Mouse (Mus musculus) gastrocnemius, postnatal 25 days (tissue): ENCODE measurements around the gene Triobp. TPM values are rescaled to one million over a fixed set of nuclear protein-coding genes. Genes with fewer than 3 reads are reported as not detected.
A peak's percentile ranks its signal among the peaks of the same experiment; 100 is the strongest.

Experiments
- DNase-seq: peaks from one replicate; pipeline ENCODE4 v3.0.0; 2022
- total RNA-seq, 2 experiments: library from RNA; stranded (reverse); gene quantifications; 1 replicate in 1 of 2; 2 replicates in 1 of 2; pipeline ENCODE4 v1.2.3; 2021

Triobp gene
- total RNA-seq, 2 experiments from 2014 or later, result 35.3 to 42.2 TPM

DNA sequence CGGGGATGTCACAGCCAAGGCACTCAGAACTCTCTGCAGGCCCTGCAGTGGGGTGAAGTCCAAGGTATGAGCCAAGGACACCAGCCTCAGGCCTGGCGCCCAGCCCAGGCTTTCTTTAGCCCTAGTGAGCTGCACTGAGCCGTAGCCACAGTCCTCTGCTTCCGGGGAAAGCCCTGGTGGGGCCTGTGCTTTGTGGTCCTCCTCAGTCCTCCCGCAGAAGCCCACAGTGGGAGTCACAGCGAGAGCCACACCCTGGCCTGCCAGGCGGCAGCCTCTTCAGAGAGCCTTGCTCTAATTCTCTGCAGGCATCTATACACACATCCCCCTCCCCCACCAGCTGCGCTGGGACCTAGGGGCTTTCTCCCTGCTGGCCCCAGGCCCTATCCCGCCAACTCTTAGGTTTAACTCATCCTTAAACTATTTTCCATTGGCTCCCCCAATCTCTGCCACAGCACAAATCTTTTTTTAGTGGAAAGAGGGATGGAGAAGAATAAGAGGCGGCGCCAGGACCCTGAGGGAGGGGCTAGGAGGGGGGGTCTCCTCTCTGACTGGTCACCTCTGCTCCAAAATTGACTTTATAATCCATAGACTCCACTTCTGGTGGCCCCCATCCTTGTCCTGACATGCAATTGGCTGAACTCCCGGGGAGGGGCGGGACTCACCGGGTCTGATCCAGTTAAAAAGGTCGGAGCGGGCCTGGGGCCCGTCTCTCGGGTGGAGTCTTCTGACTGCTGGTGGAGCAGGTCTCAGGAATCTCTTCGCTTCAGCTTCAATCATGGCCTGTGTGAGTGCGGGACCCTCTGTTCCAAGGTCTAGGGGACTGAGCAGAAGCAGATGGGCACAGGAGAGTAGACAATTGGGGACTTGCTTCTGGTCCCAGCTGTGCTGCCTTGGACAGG is 21.3 kb upstream of the Triobp start, which contains the start of gene Lgals1:
Lgals1 (plus strand) TSS at position 705 of the 899 bp plus-strand sequence.
- DNase-seq, result peak; percentile 92

- DNase-seq, result peak; percentile 59
Observed at GRCm38 (mm10) chr15:78927021-78927787, 20.3 kb upstream of the Triobp start.

DNA sequence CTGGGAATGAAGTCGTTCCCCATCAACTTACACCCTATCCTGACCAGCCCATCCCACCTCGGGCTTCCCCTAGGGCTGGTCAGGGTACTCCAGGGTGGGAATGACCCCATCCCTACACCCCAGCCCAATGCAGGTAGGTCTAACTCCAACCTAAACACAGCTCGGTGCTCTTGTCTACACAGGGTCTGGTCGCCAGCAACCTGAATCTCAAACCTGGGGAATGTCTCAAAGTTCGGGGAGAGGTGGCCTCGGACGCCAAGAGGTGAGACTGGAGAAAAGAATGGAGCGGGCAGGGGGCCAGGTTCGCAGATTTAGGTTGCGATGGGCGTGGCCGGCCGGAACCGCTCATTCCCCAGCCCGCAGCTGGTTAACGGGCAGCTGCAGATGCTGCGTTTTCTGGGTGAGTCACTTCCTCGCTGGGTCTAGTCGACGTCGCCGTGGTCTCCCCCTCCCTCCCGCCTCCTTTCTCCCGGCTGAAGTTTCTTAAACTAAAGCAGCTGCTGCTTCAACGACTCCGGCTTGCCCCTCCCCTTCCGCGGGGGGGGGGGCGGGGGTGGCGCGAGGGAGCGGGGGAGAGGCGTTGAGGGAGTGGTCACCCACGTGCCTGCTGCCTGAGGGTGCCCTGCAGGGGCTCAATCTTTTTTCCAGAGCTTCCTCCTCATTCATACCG is 19.6 kb upstream of the Triobp start:
- peak; percentile 92 for DNase-seq

GRCm38 (mm10) chr15:78928539-78928938 is 19.0 kb upstream of the Triobp start:
- no peak for DNase-seq

- DNase-seq, result no peak
Observed at GRCm38 (mm10) chr15:78930192-78930706, 17.3 kb upstream of the Triobp start.

GRCm38 (mm10) chr15:78930801-78931426 is 16.6 kb upstream of the Triobp start:
- no peak for DNase-seq

DNA sequence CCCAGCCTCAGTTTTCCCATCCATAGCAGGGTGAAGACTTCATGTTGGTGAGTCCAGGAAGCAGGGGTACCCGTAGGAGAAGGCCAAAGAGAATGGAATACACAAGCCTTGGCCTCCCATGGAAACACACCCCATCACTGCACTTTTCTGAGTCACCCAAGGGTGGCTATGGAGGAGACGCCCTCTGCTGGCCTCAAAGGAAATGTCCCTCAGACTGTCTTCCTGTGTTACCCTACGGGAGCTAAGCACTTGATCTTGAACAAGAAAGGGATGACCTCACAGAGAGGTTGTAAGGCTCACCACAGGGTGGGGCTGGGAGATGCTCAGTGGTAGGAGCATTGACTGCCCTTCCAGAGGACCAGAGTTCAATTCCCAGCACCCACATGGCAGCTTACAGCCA is 15.9 kb upstream of the Triobp start:
- DNase-seq, result peak; percentile 49

DNA sequence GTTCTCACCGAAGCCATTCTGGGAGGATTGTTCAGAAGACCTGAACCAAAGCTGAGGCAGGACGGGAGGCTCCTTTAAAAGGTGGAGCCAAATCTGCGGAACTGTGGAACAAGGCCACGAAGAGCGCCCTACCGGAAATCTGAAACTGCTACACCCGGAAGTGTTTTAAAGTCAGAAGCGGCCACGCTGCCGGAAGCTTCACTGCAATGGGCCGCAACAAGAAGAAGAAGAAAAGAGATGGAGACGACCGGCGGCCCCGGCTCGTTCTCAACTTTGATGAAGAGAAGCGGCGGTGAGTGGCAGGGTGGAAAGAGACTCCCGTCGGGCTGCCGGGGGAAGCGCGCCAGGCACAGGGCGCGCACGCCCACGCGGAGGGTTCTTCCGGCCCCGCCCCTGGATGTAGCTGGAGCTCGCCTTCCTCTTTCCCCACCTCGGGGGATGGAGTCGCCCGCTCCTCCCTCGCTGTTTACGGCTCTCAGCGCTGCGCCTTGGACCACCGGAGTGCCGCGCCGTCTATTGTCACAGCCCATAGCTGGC is 12.7 kb upstream of the Triobp start, which contains the start of gene Nol12:
Nol12 (plus strand) TSS at position 150 of the 537 bp plus-strand sequence.
- peak; percentile 76 for DNase-seq

GRCm38 (mm10) chr15:78936403-78936802 is 11.1 kb upstream of the Triobp start:
- DNase-seq, result no peak

DNA sequence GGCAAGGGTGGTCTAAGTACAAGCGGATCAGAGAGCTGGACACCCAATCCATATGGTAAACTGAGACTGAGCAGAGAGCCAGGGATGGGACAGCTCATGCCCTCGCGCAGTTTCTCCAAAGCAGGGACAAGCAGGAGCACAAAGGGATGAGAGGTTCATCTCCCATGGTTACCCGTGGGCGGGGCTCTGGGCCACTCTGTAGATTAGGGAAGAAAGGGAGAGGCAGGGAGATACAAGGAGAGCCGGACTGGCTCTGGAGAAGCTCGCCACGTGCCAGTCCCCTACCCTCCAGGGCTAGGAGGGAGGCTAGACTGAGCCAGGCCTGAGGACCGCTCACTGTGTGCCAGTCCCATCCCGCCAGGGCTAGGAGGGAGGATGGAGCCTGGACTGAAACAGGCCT is 10.2 kb upstream of the Triobp start:
- no peak for DNase-seq

DNA sequence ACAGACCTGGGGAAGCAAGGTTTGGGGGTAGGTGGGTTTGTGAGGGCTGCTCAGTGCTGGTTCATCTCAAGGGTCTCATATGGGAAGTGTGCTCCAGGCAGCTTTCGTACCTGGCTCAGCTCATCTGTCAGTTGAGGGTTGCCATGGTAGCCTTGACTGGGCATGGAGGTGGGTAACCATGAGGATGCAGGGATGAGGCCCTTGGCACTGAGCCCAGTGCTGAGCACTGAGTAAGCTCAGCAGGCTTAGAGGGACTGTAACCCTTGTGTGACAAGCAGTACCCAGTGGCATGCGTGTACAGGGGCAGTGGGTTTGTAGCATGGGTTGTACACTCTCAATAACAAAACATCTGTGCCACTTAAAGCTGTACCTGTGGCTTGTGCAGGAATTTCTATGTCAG is 9.6 kb upstream of the Triobp start:
- DNase-seq, result no peak

DNA sequence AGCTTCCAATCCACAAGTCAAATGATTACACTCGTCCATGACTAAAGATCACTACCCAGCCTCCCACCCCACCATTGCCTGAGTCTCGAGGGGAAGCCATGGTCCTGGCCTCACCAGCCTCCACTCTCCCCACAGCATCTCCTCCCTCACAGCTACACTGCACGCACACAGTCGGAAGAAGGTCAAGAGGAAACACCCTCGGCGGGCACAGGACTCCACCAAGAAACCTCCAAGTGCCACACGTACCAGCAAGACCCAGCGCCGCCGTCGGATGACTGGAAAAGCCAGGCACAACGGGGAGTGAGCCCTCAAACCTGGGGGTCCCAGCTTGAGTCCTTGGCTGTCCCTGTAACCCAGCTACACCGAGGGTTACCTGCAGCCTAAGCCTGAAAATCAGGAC is 7.2 kb upstream of the Triobp start:
- no peak for DNase-seq

DNA sequence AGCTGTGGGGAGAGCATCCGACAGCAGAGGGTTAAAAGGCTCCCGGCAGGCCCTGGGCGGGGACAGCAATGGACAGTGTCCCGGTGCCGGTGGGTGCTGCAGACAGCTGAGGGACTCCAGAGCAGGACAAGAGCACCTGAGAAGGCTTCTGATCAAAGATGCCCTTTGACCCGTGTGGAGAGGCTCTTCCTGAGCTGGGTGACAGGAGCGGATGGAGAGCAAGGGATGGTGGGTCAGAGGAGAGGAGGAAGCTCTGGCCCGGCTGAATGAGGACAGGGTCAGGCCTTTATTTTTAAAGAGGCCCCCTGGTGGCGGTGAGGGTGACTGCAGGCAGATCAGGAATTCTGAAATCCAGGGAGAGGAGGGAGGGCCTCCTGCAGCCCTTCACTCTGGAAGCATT is 4.9 kb upstream of the Triobp start:
- DNase-seq, result peak; percentile 74

DNA sequence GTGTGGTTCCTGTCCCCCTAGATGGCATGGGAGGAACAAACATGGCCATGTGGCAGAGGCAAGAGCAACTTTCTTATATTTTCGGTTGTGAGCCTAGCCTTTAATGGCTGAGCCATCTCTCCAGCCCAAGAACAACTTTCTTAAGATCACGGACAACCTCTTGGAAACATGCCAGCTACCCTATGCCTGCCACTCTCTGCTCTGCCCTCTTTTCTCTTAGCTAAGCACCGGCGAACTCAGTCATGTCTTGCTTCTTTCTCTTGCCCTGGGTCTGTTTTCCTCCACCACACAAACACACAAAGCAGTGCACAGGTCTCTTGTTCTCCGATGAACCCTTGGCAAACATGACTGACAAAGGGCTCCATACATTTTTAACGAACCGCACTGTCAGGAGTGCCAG is 1.3 kb upstream of the Triobp start:
- DNase-seq, result no peak

DNA sequence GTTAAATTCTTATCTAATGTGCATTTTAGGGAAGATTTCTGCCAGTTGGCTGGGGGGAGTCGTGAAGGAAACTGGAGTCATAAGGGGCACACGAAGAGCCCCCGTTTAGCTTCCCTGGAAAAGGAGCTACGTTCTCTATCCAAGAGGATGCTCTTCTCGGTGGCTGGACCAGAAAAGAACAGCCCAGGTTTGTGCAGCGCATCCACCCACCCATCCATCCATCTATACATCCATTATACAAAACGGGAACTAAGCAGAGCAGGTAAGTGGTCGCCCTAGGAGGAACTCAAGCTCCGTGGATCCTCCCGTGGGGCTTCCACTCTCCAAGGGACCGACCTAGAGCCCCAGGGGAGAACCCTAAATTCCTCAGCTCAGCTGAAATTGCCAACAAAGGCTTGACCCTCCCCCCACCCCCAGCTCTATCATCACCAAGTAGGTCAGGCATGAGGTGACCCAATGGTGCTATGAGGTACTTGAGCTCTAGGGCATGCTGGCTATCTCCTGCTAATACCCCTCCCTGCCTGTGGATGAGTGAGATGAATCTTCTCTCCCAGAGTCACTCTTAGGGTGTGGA is 715 bp downstream of the Triobp start:
- no peak for DNase-seq

GRCm38 (mm10) chr15:78948883-78949282 is 1.4 kb downstream of the Triobp start:
- DNase-seq, result no peak

DNA sequence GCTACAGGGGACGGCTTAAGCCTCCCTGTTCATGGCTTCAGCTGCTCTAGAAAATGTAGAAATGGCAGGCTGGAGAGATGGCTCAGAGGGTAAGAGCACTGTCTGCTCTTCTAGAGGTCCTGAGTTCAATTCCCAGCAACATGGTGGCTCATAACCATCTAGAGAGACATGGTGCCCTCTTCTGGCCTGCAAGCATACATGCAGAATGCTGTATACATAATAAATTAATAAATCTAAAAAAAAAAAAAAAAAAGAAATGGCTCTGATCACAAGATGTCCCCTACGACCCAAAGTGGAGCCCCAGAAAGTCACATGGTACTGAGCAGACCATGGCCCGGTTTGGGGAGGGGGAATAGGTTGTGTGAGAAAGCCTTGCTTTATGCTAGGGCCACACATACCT is 8.1 kb downstream of the Triobp start:
- no peak for DNase-seq

DNA sequence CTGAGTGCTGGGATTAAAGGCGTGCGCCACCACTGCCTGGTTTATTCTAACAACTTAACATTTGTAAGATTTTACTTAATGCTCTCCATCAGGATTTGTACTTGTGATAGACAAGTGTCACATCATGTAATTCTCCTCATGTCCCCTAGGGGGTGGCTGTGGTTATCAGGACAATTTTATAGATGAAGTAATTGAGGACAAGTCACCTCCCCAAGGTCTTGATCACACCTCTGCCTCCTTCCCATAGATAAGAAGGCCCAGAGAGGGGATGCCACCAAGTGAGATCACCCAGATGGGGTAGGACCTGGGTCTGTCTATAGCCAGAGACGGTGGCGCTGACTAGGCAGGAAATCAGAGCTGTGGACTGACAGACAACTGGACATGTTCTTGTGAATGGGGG is 8.8 kb downstream of the Triobp start:
- no peak for DNase-seq

DNA sequence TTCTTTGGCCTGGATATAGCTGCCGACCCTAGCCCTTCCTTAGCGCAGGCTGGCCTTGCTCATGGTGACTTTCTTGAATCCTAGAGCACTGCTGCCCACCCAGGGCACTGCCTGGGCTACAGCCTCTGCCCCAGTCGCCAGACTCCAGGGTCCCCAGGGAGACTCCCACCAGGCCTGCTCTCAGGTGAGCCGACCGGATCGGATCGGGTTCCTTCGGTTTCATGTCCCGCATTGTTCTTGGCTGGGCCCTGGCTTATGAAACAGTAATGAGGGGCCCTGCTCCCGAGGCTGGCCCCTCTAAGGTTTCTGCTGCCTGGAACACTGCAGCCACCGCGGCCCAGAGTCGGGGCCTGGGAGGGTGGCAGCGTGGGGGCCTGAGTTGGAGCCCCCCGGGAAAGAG is 9.5 kb downstream of the Triobp start:
- DNase-seq, result no peak

- no peak for DNase-seq
Observed at GRCm38 (mm10) chr15:78959537-78959936, 12.0 kb downstream of the Triobp start.

DNA sequence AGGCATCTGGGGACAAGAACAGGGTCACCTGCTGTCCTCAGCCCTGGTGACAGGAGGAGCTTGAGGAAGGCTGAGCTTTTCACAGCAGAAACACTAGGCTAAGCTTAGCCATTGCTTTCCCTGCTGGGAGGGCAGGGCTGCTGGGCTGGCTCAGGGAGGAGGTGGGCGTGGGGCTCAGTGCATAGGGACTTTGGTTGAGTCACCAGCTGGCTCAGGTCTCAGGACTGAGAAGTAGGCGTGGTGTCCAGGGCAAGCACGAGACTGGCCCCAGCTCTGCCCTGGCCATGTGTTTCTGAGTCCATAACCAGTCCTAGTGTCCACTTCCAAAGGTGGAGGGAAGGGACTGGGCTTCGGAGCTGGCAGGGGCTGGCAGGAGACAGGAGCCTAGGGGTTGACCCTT is 12.6 kb downstream of the Triobp start:
- DNase-seq, result peak; percentile 79
